Mouse (Mus musculus): Measurements from ENCODE around the gene Olfr710. TPM values are rescaled to one million over a fixed set of nuclear protein-coding genes. Genes with fewer than 3 reads are reported as not detected.

Olfr710 gene
- not detected in 2 replicates for polyA plus RNA-seq (2012; rRNA removed)

DNA sequence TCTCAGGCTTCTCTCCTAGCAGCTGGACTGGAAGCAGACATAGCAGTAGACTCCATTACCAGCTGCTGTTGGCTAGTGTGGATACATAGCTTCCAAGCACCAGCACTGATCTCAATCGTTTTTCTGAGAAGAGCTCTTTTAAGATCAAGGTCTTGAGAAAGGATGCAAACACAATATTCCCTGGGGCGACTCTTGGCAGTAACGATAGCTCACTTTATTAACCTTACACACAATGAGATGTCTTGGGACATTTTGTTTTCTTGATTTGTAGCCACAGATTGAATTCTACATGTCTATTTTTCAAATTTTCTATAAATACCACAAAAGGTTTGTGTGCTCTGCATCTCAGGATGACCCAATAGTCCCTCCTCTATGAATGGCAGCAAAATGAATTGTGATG lies at the start of gene Olfr710:
Gene Olfr710, minus strand, starts transcription at position 101 of the 400 bp plus-strand sequence.

GRCm38 (mm10) chr7:106975353-106975752 lies 27.2 kb upstream of the Olfr710 start, which contains the start of gene Olfr711:
Gene Olfr711 (minus strand): TSS chr7:106975453.

GRCm38 (mm10) chr7:106963837-106964236 lies 15.7 kb upstream of the Olfr710 start, which contains the start of gene Olfr6:
Gene Olfr6 (minus strand): TSS chr7:106963937.

DNA sequence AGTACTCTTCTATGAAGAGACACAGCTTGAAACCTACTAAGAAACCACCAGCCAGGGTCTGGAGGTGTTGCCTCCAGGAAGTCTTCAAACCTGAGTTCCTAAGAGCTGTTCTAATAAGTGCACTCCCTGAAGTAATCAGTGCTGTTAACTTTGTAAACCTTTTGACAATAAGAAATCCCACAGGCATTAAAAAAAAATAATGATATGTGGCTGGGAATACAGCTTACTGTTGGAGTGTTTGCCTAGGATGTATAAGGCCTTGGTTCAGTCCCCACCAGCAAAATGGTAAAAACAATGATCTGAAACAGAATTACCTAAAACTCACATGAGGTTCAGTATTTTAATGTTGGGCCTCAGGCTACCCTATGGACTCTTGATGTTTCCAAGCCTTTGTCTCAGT lies 16.0 kb downstream of the Olfr710 start, which contains the start of gene Olfr709-ps1:
Gene Olfr709-ps1, minus strand, starts transcription at position 101 of the 400 bp plus-strand sequence.

DNA sequence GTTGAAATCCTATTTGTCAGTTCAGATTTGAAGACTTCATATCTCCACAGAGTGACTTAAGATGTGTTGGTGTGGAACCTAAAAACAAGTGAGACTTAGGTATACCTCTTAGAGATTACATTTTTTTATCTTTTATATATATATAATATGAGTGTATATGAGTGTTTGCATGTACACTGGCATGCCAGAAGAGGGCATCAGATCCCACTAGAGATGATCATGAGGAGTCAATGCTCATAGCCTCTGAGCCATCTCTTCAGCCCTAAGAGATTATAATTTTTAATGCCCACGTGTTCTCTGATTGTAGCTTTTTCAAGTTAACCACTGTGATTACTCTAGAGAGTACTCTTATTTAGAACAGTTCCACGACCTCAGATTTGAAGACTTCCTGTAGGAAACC lies 40.4 kb downstream of the Olfr710 start, which contains the start of gene Olfr1532-ps1:
Gene Olfr1532-ps1, plus strand, starts transcription at position 326 of the 400 bp plus-strand sequence.

DNA sequence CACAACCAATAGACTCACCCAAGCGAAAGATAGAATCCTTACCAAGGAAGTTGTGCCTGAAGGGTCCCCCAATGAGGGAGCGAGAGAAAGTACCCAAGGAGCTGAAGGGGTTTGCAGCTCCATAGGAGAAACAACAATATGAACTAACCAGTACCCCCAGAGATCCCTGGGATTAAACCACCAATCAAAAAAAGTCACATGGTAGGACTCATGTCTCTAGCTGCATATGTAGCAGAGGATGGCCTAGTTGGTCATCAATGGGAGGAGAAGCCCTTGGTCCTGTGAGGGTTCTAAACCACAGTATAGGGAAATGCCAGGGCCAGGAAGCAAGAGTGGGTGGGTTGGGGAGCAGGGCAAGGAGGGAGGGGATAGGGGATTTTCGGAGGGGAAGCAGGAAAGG lies 47.0 kb downstream of the Olfr710 start, which contains the start of gene Olfr707:
Gene Olfr707, minus strand, starts transcription at position 101 of the 400 bp plus-strand sequence.

Other genes with a start within 250 kb of the Olfr710 start
- not detected in 2 replicates for gene Olfr695, start 231.9 kb downstream of the Olfr710 start, polyA plus RNA-seq (2012; rRNA removed)
- not detected in 2 replicates for gene Olfr697, start 205.9 kb downstream of the Olfr710 start, polyA plus RNA-seq (2012; rRNA removed)
- not detected in 2 replicates for gene Olfr698, start 192.9 kb downstream of the Olfr710 start, polyA plus RNA-seq (2012; rRNA removed)
- gene Olfr699, start 155.1 kb downstream of the Olfr710 start, polyA plus RNA-seq (2012; rRNA removed), result not detected in 2 replicates
- not detected in 2 replicates for gene Olfr700, start 139.5 kb downstream of the Olfr710 start, polyA plus RNA-seq (2012; rRNA removed)
- not detected in 2 replicates for gene Olfr701, start 134.2 kb downstream of the Olfr710 start, polyA plus RNA-seq (2012; rRNA removed)
- gene Olfr702, start 114.4 kb downstream of the Olfr710 start, polyA plus RNA-seq (2012; rRNA removed), result not detected in 2 replicates
- not detected in 2 replicates for gene Olfr703, start 105.0 kb downstream of the Olfr710 start, polyA plus RNA-seq (2012; rRNA removed)
- not detected in 2 replicates for gene Olfr704, start 85.1 kb downstream of the Olfr710 start, polyA plus RNA-seq (2012; rRNA removed)
- gene Olfr705, start 71.4 kb downstream of the Olfr710 start, polyA plus RNA-seq (2012; rRNA removed), result not detected in 2 replicates
- gene Olfr706, start 60.1 kb downstream of the Olfr710 start, polyA plus RNA-seq (2012; rRNA removed), result not detected in 2 replicates
- not detected in 2 replicates for gene Olfr707, start 47.1 kb downstream of the Olfr710 start, polyA plus RNA-seq (2012; rRNA removed)
- gene Olfr1532-ps1, start 40.3 kb downstream of the Olfr710 start, polyA plus RNA-seq (2012; rRNA removed), result not detected in 2 replicates
- not detected in 2 replicates for gene Olfr709-ps1, start 16.1 kb downstream of the Olfr710 start, polyA plus RNA-seq (2012; rRNA removed)
- gene Olfr6, start 15.6 kb upstream of the Olfr710 start, polyA plus RNA-seq (2012; rRNA removed), result not detected in 2 replicates
- gene Olfr711, start 27.1 kb upstream of the Olfr710 start, polyA plus RNA-seq (2012; rRNA removed), result not detected in 2 replicates
- not detected in 2 replicates for gene Olfr2, start 57.8 kb upstream of the Olfr710 start, polyA plus RNA-seq (2012; rRNA removed)
- gene Olfr713, start 82.9 kb upstream of the Olfr710 start, polyA plus RNA-seq (2012; rRNA removed), result not detected in 2 replicates
- not detected in 2 replicates for gene Olfr714, start 122.7 kb upstream of the Olfr710 start, polyA plus RNA-seq (2012; rRNA removed)
- gene Olfr17, start 144.9 kb upstream of the Olfr710 start, polyA plus RNA-seq (2012; rRNA removed), result not detected in 2 replicates
- gene Olfr715b, start 162.1 kb upstream of the Olfr710 start, polyA plus RNA-seq (2012; rRNA removed), result not detected in 2 replicates
- not detected in 2 replicates for gene Olfr715, start 182.8 kb upstream of the Olfr710 start, polyA plus RNA-seq (2012; rRNA removed)
- gene Olfr716, start 190.0 kb upstream of the Olfr710 start, polyA plus RNA-seq (2012; rRNA removed), result not detected in 2 replicates
- not detected in 2 replicates for gene Nlrp14, start 218.7 kb upstream of the Olfr710 start, polyA plus RNA-seq (2012; rRNA removed)